8 mouse cellular contexts compared by ENCODE assay signal in genomic region chr19:44295251-44295650, GRCm38 (mm10). TPM values are rescaled to one million over a fixed set of nuclear protein-coding genes. Genes with fewer than 3 reads are reported as not detected.
DNase-seq lines count a peak whose midpoint lies in the region; ATAC-seq and TF ChIP-seq lines count a peak whose summit lies in the region.

No protein-coding gene starts in this region.

- TF ChIP-seq CTCF in testis, adult 2 months (IDR thresholded peaks at IDR 0.05; ENCODE audit: control insufficient read depth, insufficient read depth, insufficient replicate concordance, low read depth, low read length): no peak
- no peak for TF ChIP-seq CTCF in forebrain, postnatal 0 days (IDR thresholded peaks at IDR 0.05; ENCODE audit: low read depth)

- ATAC-seq in forebrain, postnatal 0 days: no peak
- ATAC-seq in midbrain, embryonic 13.5 days: no peak

- no peaks in the 10 kb centered on the region for H3K27me3 ChIP-seq in testis, adult 2 months (ENCODE audit: control insufficient read depth, insufficient read depth, low read length)
- H3K27me3 ChIP-seq in forebrain, postnatal 0 days (ENCODE audit: insufficient read depth, low read length): no peaks in the 10 kb centered on the region
- no peaks in the 10 kb centered on the region for H3K27me3 ChIP-seq in midbrain, embryonic 13.5 days

- no peaks in the 10 kb centered on the region for H3K36me3 ChIP-seq in testis, adult 2 months (ENCODE audit: control insufficient read depth, insufficient read depth, low read length)
- H3K36me3 ChIP-seq in forebrain, postnatal 0 days (ENCODE audit: insufficient read depth): peaks cover 24% of the 10 kb centered on the region
- peaks cover 42% of the 10 kb centered on the region for H3K36me3 ChIP-seq in midbrain, embryonic 13.5 days

- peak overlapping the region; percentile 45; the same call in 1 of the 2 replicates for H3K27ac ChIP-seq in testis, adult 2 months (ENCODE audit: control insufficient read depth, insufficient read depth, low read depth, low read length)
- H3K27ac ChIP-seq in forebrain, postnatal 0 days (ENCODE audit: low read depth, low read length): no peak overlapping the region
- peak overlapping the region; percentile 99 for H3K27ac ChIP-seq in midbrain, embryonic 13.5 days

- peak overlapping the region; percentile 98 for H3K4me2 ChIP-seq in forebrain, postnatal 0 days (ENCODE audit: low read depth)
- H3K4me2 ChIP-seq in midbrain, embryonic 13.5 days (replicated peaks): peak overlapping the region; percentile 100

- TF ChIP-seq POLR2A in testis, adult 2 months (IDR thresholded peaks at IDR 0.05; ENCODE audit: control insufficient read depth, low read depth, low read length): no peak

- peak overlapping the region; percentile 98 for H3K9ac ChIP-seq in forebrain, postnatal 0 days
- H3K9ac ChIP-seq in midbrain, embryonic 13.5 days (replicated peaks): peak overlapping the region; percentile 92

- 1% methylated on average over 3 of the region's 3 CpGs for WGBS in forebrain, postnatal 0 days
- 5% methylated on average over 3 of the region's 3 CpGs for WGBS in midbrain, embryonic 13.5 days

- DNase-seq in testis, postnatal 14 days (ENCODE audit: low spot score): no peak
- peak; percentile 82 for DNase-seq in brain, adult 2 months (ENCODE audit: low read depth, low spot score)
- DNase-seq in forebrain, postnatal 0 days: peak; percentile 35
- peak; percentile 41 for DNase-seq in kidney, postnatal 10 days
- DNase-seq in embryo, embryonic 9.5 days (ENCODE audit: extremely low spot score): no peak
- no peak for DNase-seq in embryo, embryonic 10 days (ENCODE audit: low spot score)

- peak overlapping the region; percentile 54 for H3K4me3 ChIP-seq in testis, adult 2 months (ENCODE audit: control insufficient read depth, low read depth, low read length)
- H3K4me3 ChIP-seq in forebrain, postnatal 0 days (ENCODE audit: low read depth, low read length): peak overlapping the region; percentile 95
- H3K4me3 ChIP-seq in midbrain, embryonic 13.5 days (replicated peaks): peak overlapping the region; percentile 82

- H3K9me3 ChIP-seq in forebrain, postnatal 0 days (ENCODE audit: low read length): no peaks in the 10 kb centered on the region
- no peaks in the 10 kb centered on the region for H3K9me3 ChIP-seq in midbrain, embryonic 13.5 days

- peaks cover 7% of the 10 kb centered on the region for H3K4me1 ChIP-seq in testis, adult 2 months (ENCODE audit: control insufficient read depth, insufficient read depth, low read length)
- peaks cover 30% of the 10 kb centered on the region for H3K4me1 ChIP-seq in forebrain, postnatal 0 days (ENCODE audit: insufficient read depth)
- H3K4me1 ChIP-seq in midbrain, embryonic 13.5 days (replicated peaks): peaks cover 73% of the 10 kb centered on the region

RNA-seq across cellular contexts. Expression of gene Scd2, which starts 1.8 kb away (rescaled TPM):
- 60.9 and 71.6 TPM in 2 replicates for polyA plus RNA-seq in testis, adult 2 months (2012; rRNA removed)
- 540 and 696 TPM in 2 replicates for total RNA-seq in forebrain, postnatal 0 days (2014; rRNA removed)
- polyA plus RNA-seq in forebrain, postnatal 0 days (2015; fragmentation: Nextera tagmentation; extraction: Ambion mirVana): 162 and 210 TPM in 2 replicates
- polyA plus RNA-seq in midbrain, embryonic 13.5 days (2015; fragmentation: Nextera tagmentation; extraction: Ambion mirVana): 254 and 259 TPM in 2 replicates

RNA-seq across cellular contexts. Expression of gene Scd4, which starts 37.6 kb away (rescaled TPM):
- 0.22 and 0.37 TPM in 2 replicates for polyA plus RNA-seq in testis, adult 2 months (2012; rRNA removed)
- 0.23 and 0.43 TPM in 2 replicates for total RNA-seq in forebrain, postnatal 0 days (2014; rRNA removed)
- polyA plus RNA-seq in forebrain, postnatal 0 days (2015; fragmentation: Nextera tagmentation; extraction: Ambion mirVana): 0.11 and 0.25 TPM in 2 replicates
- polyA plus RNA-seq in midbrain, embryonic 13.5 days (2015; fragmentation: Nextera tagmentation; extraction: Ambion mirVana): 0.08 TPM in 2 replicates

Comparison
In these comparisons a context has a peak if more than half of its experiments do, and no peak if none do; other contexts are left out.
1. DNase-seq: peak in brain, adult 2 months (single experiment), forebrain, postnatal 0 days (single experiment) and kidney, postnatal 10 days (single experiment); none in testis, postnatal 14 days (single experiment), embryo, embryonic 9.5 days (single experiment) and embryo, embryonic 10 days (single experiment).
2. Peak in every context shown above with its lines, with median percentiles within 50 percentile points of each other: H3K4me3 ChIP-seq.